In the genomic region with DNA sequence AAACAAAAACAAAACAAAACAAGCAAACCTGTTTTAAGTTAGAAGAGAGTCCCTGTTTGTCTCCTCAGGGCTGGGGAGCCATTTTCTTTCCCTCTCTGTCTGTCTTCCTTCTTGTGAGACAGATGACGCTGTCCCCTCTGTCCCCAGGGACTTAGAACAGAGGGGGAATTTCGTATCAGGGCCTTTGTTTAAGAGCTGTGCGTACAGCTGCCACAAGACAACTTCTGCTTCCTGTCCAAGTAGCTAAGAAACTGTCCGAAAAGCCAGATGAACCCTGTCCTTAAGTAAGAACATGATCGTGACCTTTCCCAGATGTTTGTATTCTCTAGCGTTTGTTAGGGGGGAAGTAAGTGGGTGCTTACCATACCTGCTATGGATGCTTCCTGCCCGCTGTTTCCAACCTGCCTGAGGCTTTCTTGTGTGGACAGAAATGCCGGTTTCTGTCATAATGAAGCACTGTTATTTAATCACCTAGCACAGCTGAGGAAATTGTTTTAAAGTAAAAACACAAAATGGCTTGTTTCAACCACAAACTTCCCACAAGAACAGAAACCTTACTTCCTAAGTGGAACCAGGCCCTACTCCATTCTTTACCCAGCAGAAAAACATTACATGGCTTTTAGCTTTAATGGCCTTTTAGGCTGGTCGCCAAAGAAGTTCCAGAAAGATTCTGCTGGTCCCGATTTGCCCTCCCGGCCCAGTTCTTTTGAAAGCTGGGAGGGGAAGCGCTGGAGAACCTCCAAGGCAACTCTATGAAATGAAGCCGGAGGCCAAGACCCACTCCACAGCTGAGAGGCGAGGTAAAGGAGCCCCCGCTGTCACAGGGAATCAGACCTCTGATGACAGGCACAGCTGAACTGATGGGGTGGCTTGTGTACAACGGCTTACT, we compare ENCODE assay signal across 8 mouse cellular contexts.
DNase-seq lines count a peak whose midpoint lies in the region; ATAC-seq lines count a peak whose summit lies in the region.

No protein-coding gene starts in this region.

- no peak overlapping the region for H3K4me3 ChIP-seq in hindbrain, embryonic 10.5 days
- H3K4me3 ChIP-seq in hindbrain, embryonic 16.5 days (ENCODE audit: low read length) = no peak overlapping the region

- no peak for DNase-seq in hindbrain, embryonic 10.5 days (ENCODE audit: low spot score)
- peak; percentile 56 to 58 for DNase-seq in heart, postnatal 10 days
- peak; percentile 40 for DNase-seq in lung, postnatal 10 days
- DNase-seq in cerebellum, adult 9-11 months = no peak

- intact Hi-C loops in heart, postnatal 10 days (cut with DNase I) = loop anchor here (5.0 kb wide), 1 partner anchor 280 kb away; no protein-coding TSS in a partner anchor

- ATAC-seq in hindbrain, embryonic 16.5 days = no peak
- ATAC-seq in common myeloid progenitor, adult 5-6 weeks (replicated peaks; ENCODE audit: low read depth, poor library complexity, severe bottlenecking) = peak; percentile 71
- ATAC-seq in cerebellum, adult (ENCODE audit: insufficient number of reproducible peaks, low FRiP score, low TSS enrichment) = no peak
- no peak for ATAC-seq in megakaryocyte-erythroid progenitor cell, adult 5-6 weeks (replicated peaks; ENCODE audit: low FRiP score, low TSS enrichment, poor library complexity, severe bottlenecking)

- H3K27ac ChIP-seq in hindbrain, embryonic 10.5 days = peak overlapping the region; percentile 75
- no peak overlapping the region for H3K27ac ChIP-seq in hindbrain, embryonic 16.5 days (ENCODE audit: low read depth, low read length)

- no peak overlapping the region for H3K4me2 ChIP-seq in hindbrain, embryonic 16.5 days (ENCODE audit: low read length)

- 62% methylated on average over 16 of the region's 16 CpGs for WGBS in hindbrain, embryonic 10.5 days
- 51% methylated on average over 16 of the region's 16 CpGs for WGBS in hindbrain, embryonic 16.5 days

- no peak overlapping the region for H3K9ac ChIP-seq in hindbrain, embryonic 16.5 days (ENCODE audit: low read depth, low read length)

- no peaks in the 10 kb centered on the region for H3K36me3 ChIP-seq in hindbrain, embryonic 10.5 days
- no peaks in the 10 kb centered on the region for H3K36me3 ChIP-seq in hindbrain, embryonic 16.5 days (ENCODE audit: control insufficient read depth, insufficient read depth, low read length)

- H3K27me3 ChIP-seq in hindbrain, embryonic 10.5 days (ENCODE audit: insufficient read depth, poor library complexity, severe bottlenecking) = no peaks in the 10 kb centered on the region
- no peaks in the 10 kb centered on the region for H3K27me3 ChIP-seq in hindbrain, embryonic 16.5 days (replicated peaks; ENCODE audit: control insufficient read depth, insufficient read depth, low read length)

- H3K4me1 ChIP-seq in hindbrain, embryonic 10.5 days (replicated peaks) = peaks cover 20% of the 10 kb centered on the region
- no peaks in the 10 kb centered on the region for H3K4me1 ChIP-seq in hindbrain, embryonic 16.5 days (ENCODE audit: control insufficient read depth, insufficient read depth, low read depth, low read length)

- H3K9me3 ChIP-seq in hindbrain, embryonic 10.5 days = no peaks in the 10 kb centered on the region
- H3K9me3 ChIP-seq in hindbrain, embryonic 16.5 days (ENCODE audit: control insufficient read depth, low read length) = no peaks in the 10 kb centered on the region

Comparison
In these comparisons a context has a peak if more than half of its experiments do, and no peak if none do; other contexts are left out.
1. DNase-seq: peak in heart, postnatal 10 days (2 of 2) and lung, postnatal 10 days (single experiment); none in hindbrain, embryonic 10.5 days (single experiment) and cerebellum, adult 9-11 months (single experiment).